Mouse (Mus musculus) ovary, postnatal 14 days (tissue): ENCODE measurements at regions not wholly inside any gene's neighbourhood (a gene's known extent, or its start where the extent isn't known, plus 50 kb on each side); places are given as distances from the start of the nearest gene placed in this dataset.

Experiments used
- DNase-seq: peaks from one replicate; pipeline ENCODE4 v3.0.0; 2022; ENCODE audit warnings: low spot score

DNA sequence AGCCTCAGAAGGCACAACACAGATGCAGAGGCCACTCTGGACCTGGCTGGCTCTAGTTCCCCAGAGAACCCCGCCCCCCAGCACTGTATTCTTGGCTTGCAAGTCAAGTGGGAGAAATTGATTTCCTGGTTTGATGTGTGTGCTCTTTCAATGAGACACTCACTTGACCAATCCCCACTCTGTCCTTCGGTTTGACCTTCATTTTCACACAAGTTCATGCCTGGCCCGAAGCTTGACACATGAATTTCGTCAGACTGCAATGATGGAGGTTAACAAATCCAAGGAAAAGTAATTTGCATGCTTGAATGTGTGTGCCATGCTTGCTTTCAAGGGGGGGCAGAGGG, 333.4 kb upstream of the Mki67 start:
- no peak for DNase-seq

- DNase-seq: no peak
Measured at GRCm38 (mm10) chr7:136050116-136050515, 334.0 kb upstream of the Mki67 start.

GRCm38 (mm10) chr7:136056876-136057484, 340.8 kb upstream of the Mki67 start:
- DNase-seq: no peak

DNA sequence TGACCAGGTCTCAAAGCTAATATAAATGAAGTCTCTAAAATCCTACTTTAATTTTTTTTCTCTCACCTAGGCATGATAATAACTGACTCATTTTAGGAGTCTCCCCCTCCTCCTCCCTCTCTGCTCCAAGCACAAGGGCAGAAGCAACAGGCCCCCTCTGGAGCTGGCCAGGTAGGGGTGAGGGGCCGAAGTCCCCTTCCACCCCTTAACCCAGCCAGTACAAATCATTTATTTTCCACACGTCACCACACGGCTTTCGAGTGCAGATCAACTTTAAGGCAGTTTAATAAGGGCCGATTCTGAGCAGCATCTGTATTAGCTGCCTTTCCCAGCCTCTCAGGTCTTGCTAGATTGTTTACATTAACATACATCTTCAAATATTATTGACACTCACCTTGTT, 342.2 kb upstream of the Mki67 start:
- DNase-seq: no peak

DNA sequence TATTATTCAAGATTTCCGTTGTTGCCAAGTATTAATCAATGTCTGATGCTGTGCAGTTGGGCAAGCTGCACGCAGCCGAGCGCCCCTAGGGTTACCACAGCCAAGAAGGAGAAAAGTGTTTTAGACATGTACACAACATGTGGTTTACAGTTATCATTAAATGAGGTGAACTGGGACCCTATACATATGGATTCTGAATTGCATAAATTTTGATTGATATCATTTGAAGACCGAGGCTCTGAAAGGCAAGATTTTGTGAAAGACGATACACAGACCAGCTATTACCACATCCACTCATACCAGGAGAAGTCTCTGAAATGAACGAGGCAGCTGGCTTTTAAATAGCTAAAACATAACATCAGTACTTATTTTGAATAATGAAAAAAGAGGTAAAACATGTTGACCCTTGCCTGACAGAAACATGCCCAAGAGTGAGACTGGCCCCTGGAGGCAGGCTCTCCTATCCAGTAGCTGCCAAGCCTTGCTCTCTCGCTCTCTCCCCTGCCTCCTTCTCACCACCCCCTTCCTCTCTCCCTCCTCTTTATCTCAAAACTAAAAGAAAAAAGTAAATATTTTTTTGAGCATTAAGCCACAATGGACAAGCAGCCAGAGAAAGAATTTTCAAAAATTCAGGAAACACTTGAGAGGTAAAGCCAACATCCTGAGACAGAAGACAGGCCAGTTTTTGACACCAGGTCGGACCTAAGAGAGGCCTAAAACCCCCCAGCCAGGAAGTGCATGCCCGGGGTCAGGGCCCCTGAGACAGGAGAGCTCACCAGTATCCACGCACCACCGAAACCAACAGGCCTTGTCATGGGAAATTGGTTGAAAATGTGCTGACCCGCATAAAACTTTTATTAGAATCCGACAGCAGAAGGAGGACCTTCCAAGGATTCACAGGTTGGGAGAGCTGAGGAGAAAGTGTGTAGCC, 342.9 kb upstream of the Mki67 start:
- no peak for DNase-seq

DNA sequence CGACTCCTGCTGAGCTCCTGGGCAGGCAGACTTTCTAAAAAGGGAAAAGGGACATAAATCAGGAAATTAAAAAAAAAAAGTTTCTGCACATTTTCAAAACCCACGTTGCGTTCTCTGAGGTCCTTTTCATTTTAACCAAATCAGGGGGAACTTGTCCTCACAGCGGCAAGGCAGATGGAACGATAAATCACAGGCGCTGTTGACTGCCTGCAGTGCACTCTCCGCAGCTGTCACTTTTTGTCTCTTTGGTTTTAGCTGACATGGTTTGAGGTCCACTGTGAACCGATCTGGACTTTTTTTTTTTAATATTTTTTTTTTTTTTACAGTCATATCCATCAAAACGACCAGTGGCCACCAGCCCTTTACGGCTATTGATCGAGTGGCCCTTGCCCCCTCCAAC, 343.7 kb upstream of the Mki67 start:
- DNase-seq: no peak

DNA sequence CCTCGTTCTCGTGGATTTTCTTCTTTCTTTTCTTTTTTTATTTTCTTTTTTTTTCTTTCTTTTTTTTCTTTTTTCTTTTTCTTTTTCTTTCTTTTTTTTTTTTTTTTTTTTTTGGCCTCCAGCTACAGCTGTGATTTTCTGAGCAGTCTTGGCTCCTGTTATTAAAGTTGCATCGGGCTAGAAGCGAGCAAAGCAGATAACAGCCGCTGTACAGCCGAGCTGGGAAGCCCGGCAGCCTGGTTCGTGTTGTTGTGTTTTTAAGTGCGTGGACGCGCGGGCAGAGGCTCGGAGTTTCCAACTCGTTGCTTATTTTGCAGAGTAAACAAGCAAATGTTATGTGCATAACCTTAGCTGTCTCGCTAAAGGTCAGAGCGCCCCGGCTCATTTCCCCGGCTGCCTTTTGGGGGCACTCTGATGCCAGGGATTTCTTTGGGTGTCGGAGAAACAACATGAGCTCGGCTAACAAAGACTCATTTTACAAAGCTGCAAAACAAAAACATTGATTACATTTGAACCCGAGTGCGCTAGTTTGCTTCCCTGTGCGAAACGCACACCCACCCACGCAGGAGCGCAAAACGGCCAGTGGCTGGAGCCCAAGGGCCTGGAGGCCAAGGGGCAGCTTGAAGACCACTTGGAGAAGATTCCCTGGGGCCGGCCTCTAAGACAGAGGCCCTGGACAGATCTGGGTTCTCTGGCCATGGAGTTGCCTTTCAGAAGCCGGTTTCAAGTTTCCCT, 344.3 kb upstream of the Mki67 start:
- peak; percentile 48 for DNase-seq

DNA sequence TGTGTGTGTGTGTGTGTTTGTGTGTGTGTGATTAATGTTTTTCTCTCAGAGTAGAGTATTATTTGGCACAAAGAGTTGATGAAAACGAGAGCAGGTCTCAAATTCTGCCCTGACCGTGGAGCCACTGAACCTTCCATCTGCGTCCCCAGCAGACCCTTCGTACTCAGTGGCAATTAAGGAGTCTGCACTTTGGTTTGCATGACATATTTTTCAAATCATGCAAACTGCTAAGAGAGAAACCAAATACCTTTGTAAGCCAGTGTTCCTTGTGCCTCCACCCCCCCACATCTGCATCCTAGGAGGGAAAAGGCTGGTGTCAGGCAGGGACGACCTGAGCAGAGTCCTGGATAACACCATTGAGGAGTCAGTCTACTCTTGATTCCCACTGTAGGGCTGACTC, 346.5 kb upstream of the Mki67 start:
- DNase-seq: no peak

GRCm38 (mm10) chr7:136065038-136065678, 349.0 kb upstream of the Mki67 start:
- no peak for DNase-seq

DNA sequence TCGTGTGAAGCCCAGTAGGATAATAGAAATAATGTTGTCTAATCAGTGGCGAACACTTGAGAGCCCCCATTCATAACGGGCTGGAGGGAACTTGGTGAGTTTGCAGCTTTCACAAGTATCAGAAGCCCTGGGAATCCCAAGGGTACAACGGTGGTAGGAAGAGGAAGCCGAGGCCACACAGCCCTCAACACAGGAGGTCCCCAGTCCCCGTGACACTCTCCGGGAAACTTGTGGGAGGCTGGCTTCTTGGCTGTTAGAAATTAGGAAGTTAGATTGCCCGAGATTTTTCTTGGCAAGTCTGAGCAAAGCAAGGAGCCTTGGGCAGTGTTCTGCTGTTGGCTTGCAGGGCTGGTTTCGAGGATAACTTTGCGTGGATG, 349.5 kb upstream of the Mki67 start:
- no peak for DNase-seq

DNA sequence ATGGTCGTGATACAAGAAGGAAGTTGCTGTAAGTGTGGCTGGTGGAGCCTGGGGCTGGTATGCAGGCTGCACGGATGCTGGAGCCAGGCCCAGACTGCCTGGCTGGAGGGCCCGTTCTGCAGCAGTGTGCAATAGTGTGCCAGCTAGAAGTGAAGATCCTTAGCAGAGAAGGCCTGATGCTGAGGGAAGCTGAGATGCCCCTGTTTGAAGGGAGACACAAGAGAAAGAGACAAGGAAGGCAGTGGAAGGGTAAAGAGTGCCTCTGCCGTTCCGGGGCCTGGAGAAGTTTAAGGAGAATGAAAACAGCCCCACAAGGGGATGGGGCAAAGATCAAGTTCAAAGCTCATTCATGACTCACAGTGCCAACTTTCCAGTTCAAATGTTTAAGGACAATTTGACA, 354.7 kb upstream of the Mki67 start:
- no peak for DNase-seq

GRCm38 (mm10) chr7:136071331-136071730, 355.2 kb upstream of the Mki67 start:
- DNase-seq: no peak

GRCm38 (mm10) chr7:136073265-136073799, 357.2 kb upstream of the Mki67 start:
- no peak for DNase-seq

- DNase-seq: no peak
Measured at GRCm38 (mm10) chr7:136074043-136074442, 357.9 kb upstream of the Mki67 start.

- no peak for DNase-seq
Measured at GRCm38 (mm10) chr7:136081534-136082252, 365.5 kb upstream of the Mki67 start.

DNA sequence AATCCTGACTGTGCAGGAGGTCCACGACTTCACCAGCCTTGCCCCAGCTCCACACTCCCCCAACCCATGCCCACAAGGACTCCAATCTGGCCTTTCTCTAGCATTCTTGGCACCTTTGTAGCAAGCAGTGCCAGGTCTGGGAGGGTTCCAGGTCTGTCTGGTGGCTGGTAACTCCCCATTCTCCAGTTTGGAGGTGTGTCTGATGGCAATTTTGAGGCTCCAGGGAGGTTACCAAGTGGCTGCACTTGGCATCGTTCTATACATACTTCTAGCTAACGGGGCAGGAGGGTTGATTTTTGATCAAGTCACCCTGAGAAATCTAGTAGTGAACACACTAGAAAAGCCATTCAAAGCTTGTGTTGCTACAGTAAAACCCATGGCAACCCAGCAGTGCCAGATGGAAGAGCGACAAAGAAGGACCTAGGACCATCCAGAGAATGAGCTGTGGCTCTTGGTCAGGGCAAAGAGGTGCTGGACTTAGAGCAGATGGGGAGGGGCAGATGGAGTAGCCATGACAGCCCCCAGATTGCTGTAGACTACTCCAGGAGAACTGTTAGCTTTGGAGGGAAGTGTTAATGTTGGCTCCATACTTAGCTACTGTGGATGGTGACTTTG, 366.2 kb upstream of the Mki67 start:
- no peak for DNase-seq

GRCm38 (mm10) chr7:136083005-136083404, 366.8 kb upstream of the Mki67 start:
- DNase-seq: no peak

GRCm38 (mm10) chr7:136083571-136084342, 367.6 kb upstream of the Mki67 start:
- no peak for DNase-seq

DNA sequence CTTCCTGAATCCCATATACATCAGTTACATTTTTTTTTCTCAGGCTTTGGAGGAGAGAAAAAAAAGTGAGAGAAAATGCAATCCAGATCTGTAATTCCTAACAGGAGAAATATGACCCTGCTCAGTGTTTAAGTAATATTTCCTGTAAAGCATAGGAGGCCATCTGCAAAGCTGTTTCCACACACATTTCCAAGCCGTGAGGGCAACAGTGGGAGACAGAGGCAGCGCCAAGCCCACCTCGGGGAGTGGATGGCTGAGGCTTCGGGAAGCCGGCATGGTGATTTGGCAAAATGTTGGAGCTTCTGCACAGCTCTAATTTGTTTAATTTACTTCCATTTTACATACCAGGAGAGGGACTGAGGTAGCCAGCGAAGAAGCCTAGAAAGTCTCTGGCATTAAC, 372.6 kb upstream of the Mki67 start:
- DNase-seq: no peak

DNA sequence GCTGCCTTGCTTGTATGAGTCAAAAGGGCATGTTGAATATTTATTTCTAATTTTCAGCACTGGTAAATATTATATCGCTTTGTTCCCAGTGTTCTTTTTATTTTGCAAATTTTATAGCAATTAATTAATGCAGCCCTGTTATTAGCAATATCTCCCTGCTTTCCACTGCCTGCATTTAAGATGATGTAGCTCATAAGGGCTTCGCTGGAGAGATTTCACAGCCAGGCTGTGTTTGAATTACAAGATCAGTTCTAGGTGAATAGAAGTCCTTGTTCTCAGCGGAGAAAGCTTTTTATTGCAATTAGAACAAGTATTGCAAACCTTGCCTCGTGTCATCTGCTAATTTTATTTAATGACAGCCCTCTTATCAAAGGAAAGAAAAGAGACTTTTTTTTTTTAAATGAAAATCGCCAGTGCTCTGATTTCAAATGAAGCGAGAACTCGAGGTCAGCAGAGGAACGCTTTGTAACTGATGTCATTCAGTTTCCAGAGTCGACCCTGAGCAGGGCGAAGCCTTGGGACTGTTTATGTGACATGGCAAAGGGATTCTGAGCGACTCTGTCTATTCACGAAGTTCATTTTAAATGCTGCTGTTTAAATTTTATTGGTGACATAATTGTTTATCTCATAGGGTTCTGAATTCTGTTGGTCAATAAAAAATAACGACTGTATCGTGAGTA, 378.7 kb upstream of the Mki67 start:
- DNase-seq: no peak
